Mouse (Mus musculus) lung, postnatal 0 days (tissue): ENCODE results near the gene Lrp5.

Experiments used
- CTCF ChIP-seq: IDR thresholded peaks from 2 replicates; pipeline ENCODE4 v1.5.1; 2016; ENCODE audit warnings: antibody characterized with exemption, mild to moderate bottlenecking
- EP300 ChIP-seq: IDR thresholded peaks from 2 replicates; pipeline ENCODE4 v1.6.1; 2016; ENCODE audit warnings: antibody characterized with exemption, mild to moderate bottlenecking, control low read depth

- TF ChIP-seq CTCF: peak; percentile 7; the same call in 1 of the 2 replicates
- TF ChIP-seq EP300: peak; percentile 64
Measured at GRCm38 (mm10) chr19:3654058-3654457, 32.3 kb downstream of the Lrp5 start.
